Mouse (Mus musculus): ENCODE data around the gene Tsga10ip. TPM values are rescaled to one million over a fixed set of nuclear protein-coding genes. Genes with fewer than 3 reads are reported as not detected.
A peak's percentile ranks its signal among the peaks of the same experiment; 100 is the strongest.
"Not testable (repeated sequence)": the region's sequence is repeated elsewhere in the genome, so short reads cannot be mapped to it uniquely, and the experiment has no call there.

The Tsga10ip gene
- polyA plus RNA-seq, 1 experiment from 2014 or later = 6.3 TPM

DNA sequence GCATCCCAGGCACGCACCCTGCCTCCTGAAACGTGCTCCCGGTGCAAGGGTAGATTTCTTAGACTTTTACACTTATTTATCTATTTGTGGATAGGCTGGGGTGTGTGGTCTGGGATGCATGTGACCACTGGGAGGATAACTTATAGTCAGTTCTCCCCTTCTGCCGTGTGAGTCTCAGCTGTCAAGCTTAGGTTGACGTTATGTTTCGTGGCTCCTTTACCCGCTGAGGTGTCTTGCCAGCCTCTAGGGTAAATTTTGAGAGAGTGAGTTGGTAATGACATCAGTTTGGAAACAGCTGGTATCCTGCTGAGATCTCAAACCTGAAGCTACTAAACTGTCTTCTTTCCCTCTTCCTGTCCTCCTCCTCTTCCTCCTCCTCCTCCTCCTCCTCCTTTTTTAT lies 3.6 kb upstream of the Tsga10ip start:
- H3K27ac ChIP-seq (ENCODE audit: low read length) = no peak overlapping the region
- peak overlapping the region; percentile 35 for H3K4me3 ChIP-seq (ENCODE audit: low read length)
- H3K36me3 ChIP-seq (ENCODE audit: control insufficient read depth, insufficient read depth, low read length) = no peaks in the 10 kb centered on the region
- no peaks in the 10 kb centered on the region for H3K27me3 ChIP-seq (replicated peaks; ENCODE audit: control insufficient read depth, insufficient read depth, low read length)
- H3K9ac ChIP-seq (ENCODE audit: low read depth, low read length) = peak overlapping the region; percentile 53; the same call in 1 of the 2 replicates
- WGBS = 13% methylated on average over 7 of the region's 7 CpGs
- no peaks in the 10 kb centered on the region for H3K9me3 ChIP-seq (ENCODE audit: control insufficient read depth, low read length)
- H3K4me1 ChIP-seq (ENCODE audit: control insufficient read depth, insufficient read depth, low read length) = peaks cover 3% of the 10 kb centered on the region; the same call in 1 of the 2 replicates
- no peak for ATAC-seq
- H3K4me2 ChIP-seq (ENCODE audit: low read depth, low read length) = peak overlapping the region; percentile 40

- H3K36me3 ChIP-seq (ENCODE audit: control insufficient read depth, insufficient read depth, low read length); H3K27ac ChIP-seq (ENCODE audit: low read length); H3K9ac ChIP-seq (ENCODE audit: low read depth, low read length); H3K4me3 ChIP-seq (ENCODE audit: low read length); H3K4me1 ChIP-seq (ENCODE audit: control insufficient read depth, insufficient read depth, low read length); H3K27me3 ChIP-seq (replicated peaks; ENCODE audit: control insufficient read depth, insufficient read depth, low read length); ATAC-seq; H3K4me2 ChIP-seq (ENCODE audit: low read depth, low read length); H3K9me3 ChIP-seq (ENCODE audit: control insufficient read depth, low read length): not testable (repeated sequence)
- WGBS = 76% methylated on average over 4 of the region's 4 CpGs
Observed at GRCm38 (mm10) chr19:5401073-5401472, 1.3 kb downstream of the Tsga10ip start.

GRCm38 (mm10) chr19:5395371-5395770 lies 7.0 kb downstream of the Tsga10ip start:
- no peak for ATAC-seq
- H3K27ac ChIP-seq (ENCODE audit: low read length) = no peak overlapping the region
- no peaks in the 10 kb centered on the region for H3K27me3 ChIP-seq (replicated peaks; ENCODE audit: control insufficient read depth, insufficient read depth, low read length)
- H3K9ac ChIP-seq (ENCODE audit: low read depth, low read length) = no peak overlapping the region
- no peaks in the 10 kb centered on the region for H3K9me3 ChIP-seq (ENCODE audit: control insufficient read depth, low read length)
- no peaks in the 10 kb centered on the region for H3K36me3 ChIP-seq (ENCODE audit: control insufficient read depth, insufficient read depth, low read length)
- H3K4me3 ChIP-seq (ENCODE audit: low read length) = no peak overlapping the region
- 68% methylated on average over 4 of the region's 4 CpGs for WGBS
- H3K4me1 ChIP-seq (ENCODE audit: control insufficient read depth, insufficient read depth, low read length) = peaks cover 3% of the 10 kb centered on the region; the same call in 1 of the 2 replicates
- no peak overlapping the region for H3K4me2 ChIP-seq (ENCODE audit: low read depth, low read length)

DNA sequence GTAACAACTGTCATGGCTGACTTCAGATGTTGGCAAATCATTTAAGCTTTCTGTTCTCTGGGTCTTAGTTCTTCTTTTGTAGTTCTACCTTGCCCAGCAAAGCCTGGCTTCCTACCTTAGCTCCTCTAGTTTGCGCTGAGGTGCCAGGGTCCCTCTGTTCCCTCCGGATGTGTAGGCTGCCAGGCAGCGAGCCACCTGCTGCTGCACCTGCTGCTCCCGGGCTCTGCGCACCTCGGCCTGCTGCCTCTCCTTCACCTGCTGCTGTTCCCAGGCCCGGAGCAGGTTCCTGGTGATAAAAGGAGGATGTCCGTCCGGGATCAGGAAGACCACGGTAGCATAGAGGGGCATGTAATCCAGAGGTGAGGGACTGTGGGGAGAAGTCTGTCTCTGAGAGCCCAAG lies 8.2 kb downstream of the Tsga10ip start:
- 0 out of 2 replicates have a peak overlapping the region, but pooled peaks have one; percentile 4 for H3K27ac ChIP-seq (ENCODE audit: low read length)
- peaks cover 8% of the 10 kb centered on the region for H3K4me1 ChIP-seq (ENCODE audit: control insufficient read depth, insufficient read depth, low read length)
- 47% methylated on average over 10 of the region's 10 CpGs for WGBS
- no peaks in the 10 kb centered on the region for H3K27me3 ChIP-seq (replicated peaks; ENCODE audit: control insufficient read depth, insufficient read depth, low read length)
- no peaks in the 10 kb centered on the region for H3K9me3 ChIP-seq (ENCODE audit: control insufficient read depth, low read length)
- H3K4me3 ChIP-seq (ENCODE audit: low read length) = no peak overlapping the region
- no peak overlapping the region for H3K4me2 ChIP-seq (ENCODE audit: low read depth, low read length)
- H3K36me3 ChIP-seq (ENCODE audit: control insufficient read depth, insufficient read depth, low read length) = no peaks in the 10 kb centered on the region
- H3K9ac ChIP-seq (ENCODE audit: low read depth, low read length) = peak overlapping the region; percentile 32; the same call in 1 of the 2 replicates
- peak; percentile 23; the same call in 1 of the 2 replicates for ATAC-seq

DNA sequence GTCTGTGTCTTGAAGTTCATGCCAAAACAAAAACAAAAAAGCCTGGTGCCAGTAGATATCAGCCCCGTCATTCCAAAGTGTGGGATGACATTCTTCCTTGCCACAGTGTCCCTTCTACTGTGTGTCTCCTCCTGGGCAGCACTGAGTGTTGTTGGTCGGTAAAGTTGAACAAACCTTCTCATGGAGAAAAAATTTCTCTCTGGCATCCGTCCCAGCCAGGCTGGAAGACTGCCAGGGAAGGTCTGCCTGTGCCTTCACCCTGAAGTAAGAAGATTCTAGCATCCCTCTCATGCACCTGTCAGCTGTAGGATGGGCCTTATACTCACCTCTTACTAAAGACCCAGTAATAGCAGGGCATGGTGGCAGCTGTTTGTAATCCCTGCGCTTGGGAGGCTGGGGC lies 9.4 kb downstream of the Tsga10ip start:
- H3K4me2 ChIP-seq (ENCODE audit: low read depth, low read length) = no peak overlapping the region
- no peak for ATAC-seq
- no peaks in the 10 kb centered on the region for H3K9me3 ChIP-seq (ENCODE audit: control insufficient read depth, low read length)
- H3K9ac ChIP-seq (ENCODE audit: low read depth, low read length) = 0 out of 2 replicates have a peak overlapping the region, but pooled peaks have one; percentile 33
- no peaks in the 10 kb centered on the region for H3K27me3 ChIP-seq (replicated peaks; ENCODE audit: control insufficient read depth, insufficient read depth, low read length)
- H3K4me1 ChIP-seq (ENCODE audit: control insufficient read depth, insufficient read depth, low read length) = peaks cover 8% of the 10 kb centered on the region
- WGBS = 53% methylated on average over 4 of the region's 4 CpGs
- no peaks in the 10 kb centered on the region for H3K36me3 ChIP-seq (ENCODE audit: control insufficient read depth, insufficient read depth, low read length)
- H3K4me3 ChIP-seq (ENCODE audit: low read length) = no peak overlapping the region
- no peak overlapping the region for H3K27ac ChIP-seq (ENCODE audit: low read length)

- WGBS = 65% methylated on average over 8 of the region's 8 CpGs
- H3K4me3 ChIP-seq (ENCODE audit: low read length) = peak overlapping the region; percentile 98
Observed at GRCm38 (mm10) chr19:5390416-5390815, 11.9 kb downstream of the Tsga10ip start.

GRCm38 (mm10) chr19:5389647-5390046 lies 12.7 kb downstream of the Tsga10ip start:
- H3K9ac ChIP-seq (ENCODE audit: low read depth, low read length) = peak overlapping the region; percentile 77
- 0 out of 2 replicates have a peak, but pooled peaks cover under 1% of the 10 kb centered on the region for H3K36me3 ChIP-seq (ENCODE audit: control insufficient read depth, insufficient read depth, low read length)
- 13% methylated on average over 12 of the region's 12 CpGs for WGBS
- no peaks in the 10 kb centered on the region for H3K9me3 ChIP-seq (ENCODE audit: control insufficient read depth, low read length)
- peak; percentile 34; the same call in 1 of the 2 replicates for ATAC-seq
- no peaks in the 10 kb centered on the region for H3K27me3 ChIP-seq (replicated peaks; ENCODE audit: control insufficient read depth, insufficient read depth, low read length)
- peaks cover 23% of the 10 kb centered on the region for H3K4me1 ChIP-seq (ENCODE audit: control insufficient read depth, insufficient read depth, low read length)
- H3K4me2 ChIP-seq (ENCODE audit: low read depth, low read length) = peak overlapping the region; percentile 72
- H3K27ac ChIP-seq (ENCODE audit: low read length) = peak overlapping the region; percentile 85
- H3K4me3 ChIP-seq (ENCODE audit: low read length) = peak overlapping the region; percentile 98

More at GRCm38 (mm10) chr19:5390416-5390815, 11.9 kb downstream of the Tsga10ip start:
- Histone ChIP-seq H3K9me3 (ENCODE audit: control insufficient read depth, low read length) (no peaks in the 10 kb centered on the region), H3K4me1 (ENCODE audit: control insufficient read depth, insufficient read depth, low read length) (peaks cover 23% of the 10 kb centered on the region), H3K27me3 (replicated peaks; ENCODE audit: control insufficient read depth, insufficient read depth, low read length) (no peaks in the 10 kb centered on the region), H3K4me2 (ENCODE audit: low read depth, low read length) (peak overlapping the region; percentile 72; the same call in 1 of the 2 replicates), H3K9ac (ENCODE audit: low read depth, low read length) (peak overlapping the region; percentile 77; the same call in 1 of the 2 replicates), H3K27ac (ENCODE audit: low read length) (peak overlapping the region; percentile 85), H3K36me3 (ENCODE audit: control insufficient read depth, insufficient read depth, low read length) (no peaks in the 10 kb centered on the region)
- ATAC-seq = no peak

GRCm38 (mm10) chr19:5388588-5389242 lies 13.6 kb downstream of the Tsga10ip start, which contains the start of gene Sart1:
Sart1 (minus strand) TSS chr19:5388703.
- peak; percentile 90 for ATAC-seq
- peak within 1 kb of the TSS; percentile 91 for H3K4me2 ChIP-seq (ENCODE audit: low read depth, low read length)
- H3K36me3 ChIP-seq (ENCODE audit: control insufficient read depth, insufficient read depth, low read length) = peaks cover 9% of the 10 kb centered on the region
- peak within 1 kb of the TSS; percentile 98 for H3K4me3 ChIP-seq (ENCODE audit: low read length)
- peak within 1 kb of the TSS; percentile 93 for H3K9ac ChIP-seq (ENCODE audit: low read depth, low read length)
- 2% methylated on average over 43 of the region's 43 CpGs for WGBS
- H3K4me1 ChIP-seq (ENCODE audit: control insufficient read depth, insufficient read depth, low read length) = peaks cover 23% of the 10 kb centered on the region
- H3K27me3 ChIP-seq (replicated peaks; ENCODE audit: control insufficient read depth, insufficient read depth, low read length) = no peaks in the 10 kb centered on the region
- peak within 1 kb of the TSS; percentile 86 for H3K27ac ChIP-seq (ENCODE audit: low read length)
- no peaks in the 10 kb centered on the region for H3K9me3 ChIP-seq (ENCODE audit: control insufficient read depth, low read length)

- H3K27ac ChIP-seq (ENCODE audit: low read length) = peak overlapping the region; percentile 86
- H3K4me2 ChIP-seq (ENCODE audit: low read depth, low read length) = peak overlapping the region; percentile 91
- H3K9ac ChIP-seq (ENCODE audit: low read depth, low read length) = peak overlapping the region; percentile 93
- no peaks in the 10 kb centered on the region for H3K27me3 ChIP-seq (replicated peaks; ENCODE audit: control insufficient read depth, insufficient read depth, low read length)
- H3K36me3 ChIP-seq (ENCODE audit: control insufficient read depth, insufficient read depth, low read length) = peaks cover 14% of the 10 kb centered on the region
- peak; percentile 43 for ATAC-seq
- under 1% methylated on average over 38 of the region's 43 CpGs for WGBS
- H3K9me3 ChIP-seq (ENCODE audit: control insufficient read depth, low read length) = no peaks in the 10 kb centered on the region
- peak overlapping the region; percentile 98 for H3K4me3 ChIP-seq (ENCODE audit: low read length)
- H3K4me1 ChIP-seq (ENCODE audit: control insufficient read depth, insufficient read depth, low read length) = peaks cover 23% of the 10 kb centered on the region
Observed at GRCm38 (mm10) chr19:5388011-5388441, 14.3 kb downstream of the Tsga10ip start.

Data from intestine, embryonic 16.5 days (tissue).